Mouse (Mus musculus) liver, embryonic 14.5 days (tissue): ENCODE results near the gene Tubb4a. TPM values are rescaled to one million over a fixed set of nuclear protein-coding genes. Genes with fewer than 3 reads are reported as not detected.

ENCODE experiments used
- ATAC-seq: fragments of 200-750 bp; cut with Nextera tagmentation; 2 replicates; pipeline ENCODE4 v1.8.0; 2017; ENCODE audit warnings: moderate number of reproducible peaks, mild to moderate bottlenecking, moderate library complexity; ENCODE audit not compliant: insufficient read depth
- DNase-seq, 3 experiments: peaks; one replicate each; pipeline ENCODE4 v3.0.0-alpha.2; 2012 to 2013; ENCODE audit warnings: low read depth in 3 of 3, low spot score in 3 of 3
- H3K27ac ChIP-seq: fragments of 300-500 bp; sonication (generic); 2 replicates; pipeline ENCODE4 v1.5.1; 2014; ENCODE audit warnings: moderate library complexity, mild to moderate bottlenecking, control low read depth, inconsistent platforms
- H3K27me3 ChIP-seq: fragments of 300-500 bp; sonication (generic); 2 replicates; pipeline ENCODE4 v1.6.1; 2014; ENCODE audit warnings: mild to moderate bottlenecking, low read length, moderate library complexity; ENCODE audit not compliant: control insufficient read depth, insufficient read depth
- H3K36me3 ChIP-seq: fragments of 300-500 bp; sonication (generic); replicated peaks from 2 replicates; pipeline ENCODE4 v1.6.1; 2014; ENCODE audit warnings: low read depth; ENCODE audit not compliant: control insufficient read depth, insufficient read depth
- H3K4me1 ChIP-seq, 2 experiments: fragments of 200-500 bp in 1 of 2; fragments of 300-500 bp in 1 of 2; sonication (generic) in 1 of 2; replicated peaks; 2 replicates each; pipeline ENCODE4 v1.6.1; 2012 to 2014; ENCODE audit warnings: antibody characterized with exemption in 1 of 2, inconsistent platforms in 1 of 2, low read length in 1 of 2; ENCODE audit not compliant: control insufficient read depth in 2 of 2, insufficient read depth in 2 of 2
- H3K4me2 ChIP-seq: fragments of 300-500 bp; sonication (generic); 2 replicates; pipeline ENCODE4 v1.6.1; 2014; ENCODE audit warnings: low read depth, mild to moderate bottlenecking, control low read depth, moderate library complexity
- H3K4me3 ChIP-seq, 2 experiments: fragments of 200-500 bp in 1 of 2; fragments of 300-500 bp in 1 of 2; sonication (generic) in 1 of 2; 2 replicates each; pipeline ENCODE4 v1.5.1; 2012 to 2014; ENCODE audit warnings: low read depth in 2 of 2, low read length in 2 of 2, mild to moderate bottlenecking in 2 of 2, control low read depth in 1 of 2, inconsistent platforms in 1 of 2, moderate library complexity in 1 of 2; ENCODE audit not compliant: insufficient read depth in 1 of 2
- H3K9ac ChIP-seq: fragments of 300-500 bp; sonication (generic); replicated peaks from 2 replicates; pipeline ENCODE4 v1.6.1; 2014; ENCODE audit warnings: mild to moderate bottlenecking, control low read depth, moderate library complexity
- H3K9me3 ChIP-seq: fragments of 300-500 bp; sonication (generic); 2 replicates; pipeline ENCODE4 v1.6.1; 2016; ENCODE audit warnings: low read length, mixed read lengths; ENCODE audit not compliant: control insufficient read depth
- CTCF ChIP-seq: IDR thresholded peaks from 2 replicates; pipeline ENCODE4 v1.5.1; 2016; ENCODE audit warnings: antibody characterized with exemption, low read depth, control low read depth
- EP300 ChIP-seq: IDR thresholded peaks from 2 replicates; pipeline ENCODE4 v1.6.1; 2016; ENCODE audit warnings: antibody characterized with exemption, low read depth
- WGBS: fragments of 180-500 bp; shearing (Covaris S2); extraction: QIAGEN DNeasy Blood & Tissue Kit; methylation state at CpG from one replicate; pipeline ENCODE4 v1.1.7; 2014; ENCODE audit not compliant: insufficient replicate concordance; 5-methylcytosine and 5-hydroxymethylcytosine counted together
- polyA plus RNA-seq, 2 experiments: library from polyadenylated mRNA; depleted of rRNA in 1 of 2; stranded (reverse) in 1 of 2; unstranded in 1 of 2; fragments of >200 nt; fragmentation: Nextera tagmentation in 1 of 2; extraction: Ambion mirVana in 1 of 2; gene quantifications; 2 replicates each; pipeline versions ENCODE4 v1.2.1 to v1.2.3; 2012 to 2014

Tubb4a gene
- polyA plus RNA-seq, 2 experiments = 0.14 to 0.22 TPM

GRCm38 (mm10) chr17:57094222-57094621 is 6.6 kb upstream of the Tubb4a start:
- H3K27me3 ChIP-seq = no peaks in the 10 kb centered on the region; the same call in 1 of the 2 replicates
- peak; percentile 13; the same call in 1 of the 2 replicates for ATAC-seq
- H3K27ac ChIP-seq = no peak overlapping the region
- no peak overlapping the region for H3K9ac ChIP-seq
- peaks cover 0 to 6% of the 10 kb centered on the region in 2 experiments; a peak in 1 of 4 replicates for H3K4me1 ChIP-seq
- no peak overlapping the region for H3K4me3 ChIP-seq
- no peak overlapping the region for H3K4me2 ChIP-seq
- no peaks in the 10 kb centered on the region for H3K9me3 ChIP-seq
- TF ChIP-seq EP300 (no peak), CTCF (no peak)
- WGBS = 52% methylated on average over 3 of the region's 3 CpGs
- H3K36me3 ChIP-seq = no peaks in the 10 kb centered on the region
- DNase-seq = no peak

- WGBS = 72% methylated on average over 11 of the region's 11 CpGs
- no peak for ATAC-seq
- H3K9me3 ChIP-seq = no peaks in the 10 kb centered on the region
- H3K4me3 ChIP-seq = no peak overlapping the region
- H3K4me2 ChIP-seq = no peak overlapping the region
- no peak overlapping the region for H3K9ac ChIP-seq
- no peaks in the 10 kb centered on the region for H3K4me1 ChIP-seq
- H3K27ac ChIP-seq = no peak overlapping the region
- H3K27me3 ChIP-seq = peaks cover 17% of the 10 kb centered on the region
- DNase-seq = no peak
- no peak for TF ChIP-seq EP300
- TF ChIP-seq CTCF = no peak
- H3K36me3 ChIP-seq = no peaks in the 10 kb centered on the region
These were observed 1.4 kb downstream of the Tubb4a start for GRCm38 (mm10) chr17:57085970-57086757.

- Histone ChIP-seq H3K27me3 (peaks cover 8% of the 10 kb centered on the region), H3K4me3 (no peak overlapping the region), H3K4me1 (no peaks in the 10 kb centered on the region; a peak in 1 of 4 replicates), H3K9ac (no peak overlapping the region), H3K9me3 (no peaks in the 10 kb centered on the region), H3K27ac (no peak overlapping the region), H3K4me2 (no peak overlapping the region), H3K36me3 (no peaks in the 10 kb centered on the region)
- no peak for DNase-seq
- ATAC-seq = no peak
- no peak for TF ChIP-seq EP300
- TF ChIP-seq CTCF = no peak
- 53% methylated on average over 5 of the region's 5 CpGs for WGBS
These were observed 5.1 kb downstream of the Tubb4a start for GRCm38 (mm10) chr17:57082481-57082880.

- Histone ChIP-seq H3K9me3 (no peaks in the 10 kb centered on the region), H3K27ac (no peak overlapping the region), H3K27me3 (no peaks in the 10 kb centered on the region), H3K4me3 (no peak overlapping the region), H3K4me2 (no peak overlapping the region), H3K36me3 (no peaks in the 10 kb centered on the region), H3K4me1 (no peaks in the 10 kb centered on the region; a peak in 1 of 4 replicates), H3K9ac (no peak overlapping the region)
- no peak for TF ChIP-seq EP300
- no peak for TF ChIP-seq CTCF
- DNase-seq = no peak
- WGBS = 82% methylated on average over 31 of the region's 31 CpGs
- no peak for ATAC-seq
These were observed 6.2 kb downstream of the Tubb4a start for GRCm38 (mm10) chr17:57081234-57081842.

- no peaks in the 10 kb centered on the region for H3K36me3 ChIP-seq
- H3K9me3 ChIP-seq = no peaks in the 10 kb centered on the region
- H3K27ac ChIP-seq = no peak overlapping the region
- DNase-seq (no peak), ATAC-seq (no peak)
- no peak overlapping the region for H3K4me3 ChIP-seq
- TF ChIP-seq CTCF (no peak), EP300 (no peak)
- WGBS = 63% methylated on average over 3 of the region's 3 CpGs
- H3K4me1 ChIP-seq = no peaks in the 10 kb centered on the region; a peak in 1 of 4 replicates
- H3K9ac ChIP-seq = no peak overlapping the region
- no peak overlapping the region for H3K4me2 ChIP-seq
- H3K27me3 ChIP-seq = no peaks in the 10 kb centered on the region
These were observed 7.7 kb downstream of the Tubb4a start for GRCm38 (mm10) chr17:57079919-57080318.
